Mouse (Mus musculus) lung, adult 2 months (tissue): ENCODE results near the gene Gata1.
"Not testable (repeated sequence)": the region's sequence is repeated elsewhere in the genome, so short reads cannot be mapped to it uniquely, and the experiment has no call there.

Experiments used
- CTCF ChIP-seq: fragments of 200-500 bp; IDR thresholded peaks from 2 replicates; pipeline ENCODE4 v1.5.1; 2011; ENCODE audit warnings: mild to moderate bottlenecking, low read length, control low read depth; ENCODE audit not compliant: insufficient read depth
- POLR2A ChIP-seq: fragments of 200-500 bp; IDR thresholded peaks from 2 replicates; pipeline ENCODE4 v1.6.1; 2011; ENCODE audit warnings: low read depth, mild to moderate bottlenecking, control low read depth, low read length, borderline replicate concordance; ENCODE audit errors: extremely low read depth

- TF ChIP-seq POLR2A, CTCF: not testable (repeated sequence)
These were observed 37.8 kb upstream of the Gata1 start for GRCm38 (mm10) chrX:8015675-8016074.
